Mouse (Mus musculus) heart, embryonic 15.5 days (tissue): ENCODE measurements around the gene Npas3. TPM values are rescaled to one million over a fixed set of nuclear protein-coding genes. Genes with fewer than 3 reads are reported as not detected.

Source experiments
- ATAC-seq: fragments of 200-750 bp; cut with Nextera tagmentation; replicated peaks from 2 replicates; pipeline ENCODE4 v1.8.0; 2017; ENCODE audit warnings: low read depth, moderate TSS enrichment; ENCODE audit not compliant: insufficient number of reproducible peaks, insufficient read depth, low FRiP score
- H3K27ac ChIP-seq: fragments of 300-500 bp; sonication (generic); 2 replicates; pipeline ENCODE4 v1.5.1; 2015; ENCODE audit warnings: mild to moderate bottlenecking, inconsistent platforms
- H3K27me3 ChIP-seq: fragments of 300-500 bp; sonication (generic); 2 replicates; pipeline ENCODE4 v1.6.1; 2015; ENCODE audit warnings: inconsistent platforms
- H3K36me3 ChIP-seq: fragments of 300-500 bp; sonication (generic); 2 replicates; pipeline ENCODE4 v1.6.1; 2015; ENCODE audit warnings: mild to moderate bottlenecking, inconsistent platforms
- H3K4me1 ChIP-seq: fragments of 300-500 bp; sonication (generic); replicated peaks from 2 replicates; pipeline ENCODE4 v1.6.1; 2015; ENCODE audit warnings: inconsistent platforms
- H3K4me2 ChIP-seq: fragments of 300-500 bp; sonication (generic); 2 replicates; pipeline ENCODE4 v1.6.1; 2015; ENCODE audit warnings: inconsistent platforms, mild to moderate bottlenecking, moderate library complexity
- H3K4me3 ChIP-seq: fragments of 300-500 bp; sonication (generic); 2 replicates; pipeline ENCODE4 v1.5.1; 2015; ENCODE audit warnings: mild to moderate bottlenecking, inconsistent platforms
- H3K9ac ChIP-seq: fragments of 300-500 bp; sonication (generic); 2 replicates; pipeline ENCODE4 v1.6.1; 2015; ENCODE audit warnings: mild to moderate bottlenecking, inconsistent platforms
- H3K9me3 ChIP-seq: fragments of 300-500 bp; sonication (generic); replicated peaks from 2 replicates; pipeline ENCODE4 v1.6.1; 2016; ENCODE audit warnings: inconsistent platforms
- WGBS: fragments of 180-500 bp; shearing (Covaris S2); methylation state at CpG from one replicate; pipeline ENCODE4 v1.1.7; 2015; ENCODE audit warnings: mixed read lengths; 5-methylcytosine and 5-hydroxymethylcytosine counted together
- polyA plus RNA-seq: library from polyadenylated mRNA; unstranded; fragments of >200 nt; fragmentation: Nextera tagmentation; extraction: Ambion mirVana; gene quantifications from 2 replicates; pipeline ENCODE4 v1.2.1, GENCODE M21; 2015

The Npas3 gene
- polyA plus RNA-seq, 1 experiment from 2014 or later: 0.82 TPM

DNA sequence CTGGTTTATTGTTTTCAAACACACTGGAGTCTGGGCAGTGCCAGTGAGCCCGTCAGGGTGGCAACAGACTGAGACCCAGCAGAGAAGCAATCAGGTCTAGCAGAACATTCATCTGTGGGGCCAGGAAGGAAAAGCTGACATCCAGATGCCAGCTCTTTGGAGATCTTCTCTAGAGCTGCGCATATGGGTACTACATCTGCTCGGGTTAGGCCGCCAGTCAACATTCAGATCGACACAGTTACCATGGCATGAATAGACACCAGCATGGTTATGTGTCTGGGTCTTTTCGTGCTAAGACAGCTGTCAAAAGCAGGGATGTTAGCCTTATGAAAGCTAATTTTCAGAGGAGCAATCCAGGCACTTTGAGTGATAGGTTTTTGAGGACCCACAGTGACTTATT is 407.8 kb downstream of the Npas3 start:
- Histone ChIP-seq H3K9ac (no peak overlapping the region), H3K4me1 (no peaks in the 10 kb centered on the region), H3K4me3 (no peak overlapping the region), H3K36me3 (no peaks in the 10 kb centered on the region), H3K4me2 (no peak overlapping the region), H3K27me3 (no peaks in the 10 kb centered on the region), H3K27ac (no peak overlapping the region), H3K9me3 (no peaks in the 10 kb centered on the region)
- 77% methylated on average over 6 of the region's 6 CpGs for WGBS
- no peak for ATAC-seq

DNA sequence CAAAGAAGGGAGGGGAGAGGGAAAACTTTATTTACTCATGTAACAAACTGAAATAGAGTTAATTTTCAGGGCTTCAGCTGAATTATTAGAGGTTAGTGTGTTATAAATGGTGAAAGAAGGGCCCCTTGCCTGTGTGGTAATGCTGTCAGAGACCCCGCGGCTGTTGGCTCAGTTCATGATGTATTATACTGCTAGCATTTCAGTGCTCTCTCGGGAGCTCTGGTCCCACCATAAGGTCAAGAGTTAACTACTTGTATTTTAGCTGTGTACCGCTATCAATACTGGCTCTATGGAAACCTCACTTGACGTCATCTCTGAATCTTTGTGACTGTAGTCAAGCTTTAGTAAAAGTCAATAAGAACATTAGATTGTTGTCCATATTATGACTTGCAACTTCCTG is 415.6 kb downstream of the Npas3 start:
- Histone ChIP-seq H3K9me3 (no peaks in the 10 kb centered on the region), H3K4me1 (no peaks in the 10 kb centered on the region), H3K9ac (no peak overlapping the region), H3K36me3 (no peaks in the 10 kb centered on the region), H3K4me2 (no peak overlapping the region), H3K27ac (no peak overlapping the region), H3K27me3 (no peaks in the 10 kb centered on the region), H3K4me3 (no peak overlapping the region)
- ATAC-seq: no peak
- WGBS: 45% methylated on average over 5 of the region's 5 CpGs

DNA sequence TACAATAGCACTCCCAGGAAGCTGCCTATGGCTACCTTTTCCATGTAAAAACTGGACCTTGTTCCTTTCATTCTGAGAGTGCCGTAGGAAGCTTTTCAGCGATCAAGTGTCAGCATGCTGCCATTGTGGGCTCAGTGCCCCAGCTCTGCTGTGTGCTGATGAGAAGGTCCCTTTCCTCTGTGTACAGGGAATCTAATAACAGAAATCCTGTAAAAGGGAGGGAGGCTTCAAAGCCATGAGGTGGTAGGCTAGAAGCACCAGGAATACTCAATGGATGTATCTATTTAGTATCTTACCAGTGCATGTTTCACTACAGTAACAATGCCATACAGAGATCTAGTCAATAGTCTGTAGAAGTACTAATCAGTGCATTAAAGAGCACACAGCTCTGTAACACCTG is 423.4 kb downstream of the Npas3 start:
- no peak overlapping the region for H3K9ac ChIP-seq
- H3K27ac ChIP-seq: no peak overlapping the region
- no peaks in the 10 kb centered on the region for H3K27me3 ChIP-seq
- H3K9me3 ChIP-seq: no peaks in the 10 kb centered on the region
- 89% methylated on average over 2 of the region's 2 CpGs for WGBS
- no peaks in the 10 kb centered on the region for H3K36me3 ChIP-seq
- H3K4me2 ChIP-seq: no peak overlapping the region
- H3K4me1 ChIP-seq: no peaks in the 10 kb centered on the region
- H3K4me3 ChIP-seq: no peak overlapping the region
- no peak for ATAC-seq

DNA sequence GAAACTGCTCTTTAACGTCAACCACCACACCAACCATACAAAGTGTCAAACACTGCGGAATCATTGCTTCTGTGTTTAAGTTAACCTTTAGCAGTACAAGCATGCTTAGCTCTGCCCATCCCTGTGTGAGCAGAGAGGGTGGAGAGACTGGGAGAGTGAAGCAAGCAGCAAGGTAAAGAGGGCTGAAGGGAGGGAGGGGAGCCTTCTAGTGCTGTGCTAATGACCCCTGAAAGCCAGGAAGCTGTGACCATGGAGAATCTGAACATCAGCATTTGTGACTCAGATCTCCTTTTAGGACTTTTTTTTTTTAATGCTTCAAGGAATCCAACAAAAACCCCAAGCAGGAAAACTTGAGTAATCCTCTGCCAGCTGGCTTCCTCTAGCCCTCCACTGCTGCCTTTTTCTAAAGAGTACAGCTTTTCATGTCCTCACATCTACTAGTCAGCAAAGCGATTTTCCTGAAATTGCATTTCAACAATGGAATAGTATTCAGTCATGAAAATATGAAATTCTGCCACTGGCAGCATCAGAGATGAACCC is 428.7 kb downstream of the Npas3 start:
- no peak overlapping the region for H3K9ac ChIP-seq
- 77% methylated on average over 3 of the region's 3 CpGs for WGBS
- H3K4me3 ChIP-seq: no peak overlapping the region
- H3K4me1 ChIP-seq: no peaks in the 10 kb centered on the region
- H3K4me2 ChIP-seq: no peak overlapping the region
- ATAC-seq: no peak
- H3K9me3 ChIP-seq: no peaks in the 10 kb centered on the region
- no peak overlapping the region for H3K27ac ChIP-seq
- H3K36me3 ChIP-seq: no peaks in the 10 kb centered on the region
- no peaks in the 10 kb centered on the region for H3K27me3 ChIP-seq

DNA sequence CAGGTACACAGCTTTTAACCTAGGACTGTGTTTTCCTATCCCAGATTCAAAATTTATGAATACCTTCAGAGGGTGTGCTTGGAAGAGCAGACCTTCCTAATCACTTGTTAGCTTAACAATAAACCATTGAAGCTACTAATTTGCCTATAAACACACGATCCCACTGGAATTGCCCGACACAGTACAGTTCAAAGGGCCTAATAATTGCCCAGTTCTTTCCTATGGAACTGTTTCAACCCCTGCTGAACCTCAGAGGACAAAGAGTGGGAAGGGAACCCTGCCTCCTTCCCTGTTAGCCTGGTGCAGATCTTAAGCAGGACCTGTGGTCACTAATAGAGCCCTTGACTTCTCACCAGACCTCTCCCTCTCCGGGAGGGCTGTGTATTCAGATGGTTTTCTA is 429.7 kb downstream of the Npas3 start:
- H3K9me3 ChIP-seq: no peaks in the 10 kb centered on the region
- no peak overlapping the region for H3K27ac ChIP-seq
- H3K36me3 ChIP-seq: no peaks in the 10 kb centered on the region
- H3K27me3 ChIP-seq: no peaks in the 10 kb centered on the region
- H3K4me3 ChIP-seq: no peak overlapping the region
- H3K4me1 ChIP-seq: no peaks in the 10 kb centered on the region
- H3K9ac ChIP-seq: no peak overlapping the region
- no peak overlapping the region for H3K4me2 ChIP-seq
- ATAC-seq: no peak
- WGBS: 67% methylated on average over 3 of the region's 3 CpGs

DNA sequence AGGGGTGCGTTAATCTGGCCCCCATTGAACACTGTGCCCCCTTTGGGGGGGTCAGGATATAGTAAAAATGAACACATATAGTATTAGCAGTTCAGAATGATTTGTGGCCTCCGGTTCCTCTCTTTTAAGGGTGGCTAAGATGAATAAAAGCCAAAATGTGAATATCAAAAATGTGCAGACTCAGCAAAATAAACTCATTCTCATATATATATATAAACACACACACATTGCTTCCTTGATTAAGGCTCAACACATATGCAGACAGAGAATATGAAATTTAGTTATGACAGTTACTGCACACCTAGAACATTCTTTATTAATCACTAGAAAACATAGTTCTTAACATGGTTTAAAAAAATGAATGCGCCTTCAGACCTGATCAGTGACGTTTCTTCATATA is 430.7 kb downstream of the Npas3 start:
- ATAC-seq: no peak
- Histone ChIP-seq H3K9ac (no peak overlapping the region), H3K4me2 (no peak overlapping the region), H3K4me1 (no peaks in the 10 kb centered on the region), H3K9me3 (no peaks in the 10 kb centered on the region), H3K4me3 (no peak overlapping the region), H3K27me3 (no peaks in the 10 kb centered on the region), H3K27ac (no peak overlapping the region), H3K36me3 (no peaks in the 10 kb centered on the region)
- WGBS: 92% methylated on average over 4 of the region's 4 CpGs

DNA sequence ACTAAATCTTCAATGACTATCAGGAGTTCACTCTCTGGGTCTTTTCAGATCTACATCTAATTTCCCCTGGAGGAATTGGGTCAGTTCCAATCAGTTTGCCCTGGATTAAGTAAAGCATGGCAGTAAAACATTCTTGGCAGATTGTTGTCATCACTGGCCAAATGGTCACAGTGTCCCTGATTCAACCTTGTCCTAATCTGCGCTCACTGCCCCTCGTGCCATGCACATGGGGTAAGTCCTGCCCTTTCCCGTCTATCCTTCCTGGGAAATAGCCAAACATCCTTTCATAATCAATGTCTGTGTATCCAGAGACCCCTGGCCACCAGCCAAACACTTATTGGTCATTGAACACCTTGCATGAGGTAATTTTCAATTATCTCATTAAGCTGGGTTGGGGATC is 432.0 kb downstream of the Npas3 start:
- Histone ChIP-seq H3K36me3 (no peaks in the 10 kb centered on the region), H3K9ac (no peak overlapping the region), H3K4me2 (no peak overlapping the region), H3K27me3 (no peaks in the 10 kb centered on the region), H3K4me1 (no peaks in the 10 kb centered on the region), H3K9me3 (no peaks in the 10 kb centered on the region), H3K27ac (no peak overlapping the region), H3K4me3 (no peak overlapping the region)
- no peak for ATAC-seq
- WGBS: 75% methylated on average over 3 of the region's 3 CpGs

DNA sequence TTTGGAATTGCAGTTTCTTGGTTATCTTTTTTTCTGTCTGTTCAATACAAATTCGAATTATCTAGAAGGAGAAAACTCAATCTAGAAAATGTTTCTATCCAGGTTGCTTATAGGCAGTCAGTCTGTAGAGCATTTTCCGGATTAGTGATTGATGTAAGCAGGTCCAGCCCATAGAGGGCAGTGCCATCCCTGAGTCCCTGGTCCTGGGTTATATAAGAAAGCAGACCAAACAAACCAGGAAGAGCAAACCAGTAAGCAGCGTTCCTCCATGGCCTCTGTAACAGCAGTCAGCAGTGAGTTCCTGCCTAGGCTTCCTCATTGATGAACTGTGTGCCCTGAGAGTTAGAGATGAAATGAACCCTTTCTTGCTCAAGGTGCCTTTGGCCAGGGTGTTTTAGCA is 433.6 kb downstream of the Npas3 start:
- H3K36me3 ChIP-seq: no peaks in the 10 kb centered on the region
- no peaks in the 10 kb centered on the region for H3K27me3 ChIP-seq
- 32% methylated on average over 3 of the region's 3 CpGs for WGBS
- no peak for ATAC-seq
- H3K4me2 ChIP-seq: no peak overlapping the region
- no peak overlapping the region for H3K9ac ChIP-seq
- H3K4me1 ChIP-seq: no peaks in the 10 kb centered on the region
- H3K9me3 ChIP-seq: no peaks in the 10 kb centered on the region
- H3K4me3 ChIP-seq: no peak overlapping the region
- no peak overlapping the region for H3K27ac ChIP-seq

DNA sequence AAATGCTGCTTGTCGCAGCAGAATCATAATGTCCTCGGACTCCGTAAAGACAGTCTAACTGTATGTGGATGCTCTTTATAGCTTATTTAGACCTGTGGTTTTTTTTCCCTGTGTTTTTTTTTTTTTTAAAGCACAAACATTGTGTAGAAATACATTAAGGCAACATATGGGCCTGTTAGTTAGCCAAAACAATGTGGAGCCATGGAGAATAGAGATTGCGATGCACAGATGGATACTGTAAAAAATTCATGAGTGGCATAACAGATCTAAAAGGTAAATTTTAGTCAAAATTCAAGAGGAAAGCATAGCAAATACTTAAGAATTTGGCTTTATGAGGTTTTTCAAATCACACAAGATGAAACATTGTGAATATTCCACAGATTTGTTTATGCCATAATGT is 444.0 kb downstream of the Npas3 start:
- Histone ChIP-seq H3K36me3 (no peaks in the 10 kb centered on the region), H3K4me2 (no peak overlapping the region), H3K9ac (no peak overlapping the region), H3K4me1 (no peaks in the 10 kb centered on the region), H3K27ac (no peak overlapping the region), H3K4me3 (no peak overlapping the region), H3K9me3 (no peaks in the 10 kb centered on the region), H3K27me3 (no peaks in the 10 kb centered on the region)
- WGBS: 92% methylated on average over 4 of the region's 4 CpGs
- no peak for ATAC-seq

DNA sequence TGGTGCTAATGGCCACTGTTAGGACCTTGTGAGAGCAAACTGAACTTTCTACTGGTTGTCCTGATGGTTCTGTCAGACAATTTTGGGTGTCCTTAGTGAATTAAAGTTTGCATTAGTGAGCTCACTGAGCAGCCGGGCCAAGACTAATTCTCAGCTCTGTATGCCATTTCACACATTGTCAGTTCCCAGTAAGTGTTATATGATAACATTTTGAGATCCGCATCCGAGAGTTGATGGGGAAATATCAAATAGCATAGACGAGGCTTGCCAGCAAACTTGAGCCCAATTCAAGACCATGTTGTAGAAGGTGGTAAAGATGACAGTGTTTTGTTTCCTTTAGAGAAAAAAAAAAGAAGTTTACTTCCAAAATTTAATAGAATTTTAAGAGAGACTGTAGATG is 445.9 kb downstream of the Npas3 start:
- Histone ChIP-seq H3K9me3 (no peaks in the 10 kb centered on the region), H3K9ac (no peak overlapping the region), H3K4me1 (no peaks in the 10 kb centered on the region), H3K27me3 (no peaks in the 10 kb centered on the region), H3K4me2 (no peak overlapping the region), H3K36me3 (no peaks in the 10 kb centered on the region), H3K27ac (no peak overlapping the region), H3K4me3 (no peak overlapping the region)
- 64% methylated on average over 4 of the region's 4 CpGs for WGBS
- ATAC-seq: no peak

DNA sequence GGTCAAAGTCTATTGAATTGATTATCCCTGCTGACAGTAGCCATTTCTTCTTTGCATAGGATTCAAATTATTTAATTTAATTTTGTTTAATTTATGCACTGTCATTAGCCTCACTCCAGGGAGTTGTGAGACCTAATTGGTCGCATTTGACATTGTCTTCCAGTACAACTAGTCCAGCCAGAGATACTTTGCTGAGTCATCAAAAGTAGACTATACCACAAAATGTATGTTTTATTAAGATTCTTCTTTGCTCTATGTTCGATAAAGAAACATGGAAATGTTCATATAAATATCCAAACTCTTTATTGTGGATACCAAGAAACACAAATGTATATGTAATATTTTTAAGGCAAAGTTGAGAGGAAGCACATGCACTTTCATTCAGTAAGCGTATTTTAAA is 446.8 kb downstream of the Npas3 start:
- no peaks in the 10 kb centered on the region for H3K27me3 ChIP-seq
- no peaks in the 10 kb centered on the region for H3K9me3 ChIP-seq
- H3K4me1 ChIP-seq: no peaks in the 10 kb centered on the region
- 87% methylated on average over 3 of the region's 3 CpGs for WGBS
- no peak for ATAC-seq
- H3K4me2 ChIP-seq: no peak overlapping the region
- H3K9ac ChIP-seq: no peak overlapping the region
- no peak overlapping the region for H3K4me3 ChIP-seq
- H3K36me3 ChIP-seq: no peaks in the 10 kb centered on the region
- H3K27ac ChIP-seq: no peak overlapping the region

DNA sequence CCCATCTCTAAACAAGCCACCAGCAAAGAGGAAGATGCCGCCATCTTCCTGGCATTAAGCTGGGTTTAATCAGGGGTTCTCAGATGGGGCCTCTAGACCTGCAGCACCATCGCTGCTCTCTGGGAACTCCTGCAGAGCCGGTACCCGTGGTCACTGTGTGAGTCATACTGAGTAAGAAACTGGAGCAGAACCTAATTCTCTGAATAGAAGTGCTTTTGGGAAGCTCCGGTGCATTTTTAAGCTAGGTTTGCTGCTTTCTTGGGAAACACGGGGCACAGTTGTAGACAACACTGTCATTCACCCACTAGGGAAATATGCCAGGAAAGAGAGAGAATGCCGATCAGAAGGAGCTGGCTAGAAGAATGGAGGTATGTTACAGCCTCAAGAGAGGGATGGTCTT is 449.2 kb downstream of the Npas3 start:
- 77% methylated on average over 7 of the region's 7 CpGs for WGBS
- no peaks in the 10 kb centered on the region for H3K4me1 ChIP-seq
- no peaks in the 10 kb centered on the region; the same call in 1 of the 2 replicates for H3K27me3 ChIP-seq
- H3K9me3 ChIP-seq: no peaks in the 10 kb centered on the region
- no peak overlapping the region for H3K4me3 ChIP-seq
- no peak overlapping the region for H3K27ac ChIP-seq
- no peak for ATAC-seq
- H3K4me2 ChIP-seq: no peak overlapping the region
- H3K9ac ChIP-seq: no peak overlapping the region
- no peaks in the 10 kb centered on the region for H3K36me3 ChIP-seq
